Mouse (Mus musculus): Measurements from ENCODE around the gene A1bg. TPM values are rescaled to one million over a fixed set of nuclear protein-coding genes. Genes with fewer than 3 reads are reported as not detected.
A peak's percentile ranks its signal among the peaks of the same experiment; 100 is the strongest.

Gene A1bg
- total and polyA plus RNA-seq, 3 experiments, result not detected

DNA sequence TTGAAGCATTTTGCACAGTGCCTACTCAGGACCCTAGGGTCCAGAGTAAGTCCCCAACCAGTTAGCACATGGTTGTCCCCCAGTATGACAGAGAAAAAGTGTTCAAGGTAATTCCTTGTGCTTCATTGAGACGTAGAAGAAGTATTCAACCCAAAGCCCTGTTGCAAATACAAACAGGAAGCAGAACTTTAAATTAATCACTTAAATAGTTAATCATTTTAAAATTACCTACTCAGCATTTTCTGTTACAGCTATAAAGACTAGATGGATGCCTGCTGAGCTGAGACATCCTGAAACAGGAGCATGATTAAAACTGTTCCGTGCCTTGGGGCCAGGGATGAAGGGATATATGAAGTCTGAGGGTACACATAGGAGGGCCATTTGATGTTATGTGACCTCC lies 26.8 kb downstream of the A1bg start:
- dilution Hi-C loops (cut with MboI; ENCODE audit: extremely low pct_ligation_motif_present, extremely low pct_unique_long_range_greater_than_20kb, low sequenced_read_pairs) (no loop called here), in situ Hi-C loops (cut with MboI; ENCODE audit: low pct_ligation_motif_present, low pct_unique_long_range_greater_than_20kb, low sequenced_read_pairs) (no loop called here)
- Histone ChIP-seq H3K27ac (ENCODE audit: insufficient read depth, low read depth) (no peak overlapping the region), H3K79me2 (replicated peaks; ENCODE audit: control insufficient read depth, extremely low read depth, insufficient read depth, poor library complexity, severe bottlenecking) (no peaks in the 10 kb centered on the region), H3K9ac (ENCODE audit: insufficient read depth, low read depth) (no peak overlapping the region), H3K36me3 (replicated peaks in 1 of 2; ENCODE audit: control insufficient read depth in 1 of 2, insufficient read depth in 1 of 2, low read length in 1 of 2) (no peaks in the 10 kb centered on the region), H3K27me3 (replicated peaks) (no peaks in the 10 kb centered on the region), H3K4me3 (replicated peaks in 1 of 3; ENCODE audit: low read depth in 2 of 3, low read length in 2 of 3, poor library complexity in 1 of 3) (no peak overlapping the region), H3K4me1 (ENCODE audit: control insufficient read depth in 1 of 2, insufficient read depth in 2 of 2) (no peaks in the 10 kb centered on the region), H3K4me2 (ENCODE audit: insufficient read depth, low read depth, poor library complexity, severe bottlenecking) (no peak overlapping the region), H3K9me3 (replicated peaks; ENCODE audit: low read length) (no peaks in the 10 kb centered on the region)
- no peak for DNase-seq (ENCODE audit: extremely low read depth)
- TF ChIP-seq SMC3 (IDR thresholded peaks at IDR 0.05; ENCODE audit: low read depth, low read length) (no peak), MAFK (IDR thresholded peaks at IDR 0.05; ENCODE audit: insufficient replicate concordance, low read length) (peak; percentile 74)

DNA sequence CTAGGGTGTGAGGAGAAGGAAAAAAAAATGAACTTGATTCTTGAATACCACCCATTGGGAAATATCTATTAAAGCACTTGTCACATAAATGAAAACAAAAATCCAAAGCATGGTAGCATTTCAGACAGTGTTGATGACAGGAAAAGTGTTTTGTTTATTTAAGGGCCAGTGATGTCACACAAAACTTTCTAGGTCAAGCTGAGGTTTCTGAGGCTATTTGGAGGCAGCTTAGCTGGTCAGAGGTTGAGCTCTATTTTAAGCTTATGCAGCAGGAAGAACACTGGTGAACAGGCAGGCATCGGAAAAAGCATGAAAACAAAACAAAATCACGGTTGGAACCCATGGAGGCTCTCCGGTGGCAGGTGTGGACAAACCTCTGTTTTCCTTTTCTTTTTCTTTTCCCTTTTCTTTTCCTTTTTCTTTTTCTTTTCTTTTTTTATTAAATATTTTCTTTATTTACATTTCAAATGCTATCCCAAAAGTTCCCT lies 29.8 kb downstream of the A1bg start:
- no peaks in the 10 kb centered on the region for H3K36me3 ChIP-seq (replicated peaks in 1 of 2; ENCODE audit: control insufficient read depth in 1 of 2, insufficient read depth in 1 of 2, low read length in 1 of 2)
- no peak overlapping the region for H3K27ac ChIP-seq (ENCODE audit: insufficient read depth, low read depth)
- dilution Hi-C loops (cut with MboI; ENCODE audit: extremely low pct_ligation_motif_present, extremely low pct_unique_long_range_greater_than_20kb, low sequenced_read_pairs) (no loop called here), in situ Hi-C loops (cut with MboI; ENCODE audit: low pct_ligation_motif_present, low pct_unique_long_range_greater_than_20kb, low sequenced_read_pairs) (no loop called here)
- H3K9me3 ChIP-seq (replicated peaks; ENCODE audit: low read length), result no peaks in the 10 kb centered on the region
- no peak overlapping the region for H3K9ac ChIP-seq (ENCODE audit: insufficient read depth, low read depth)
- H3K79me2 ChIP-seq (replicated peaks; ENCODE audit: control insufficient read depth, extremely low read depth, insufficient read depth, poor library complexity, severe bottlenecking), result no peaks in the 10 kb centered on the region
- TF ChIP-seq MYC (IDR thresholded peaks at IDR 0.05; ENCODE audit: low read depth, low read length) (no peak), MEF2A (IDR thresholded peaks at IDR 0.05; ENCODE audit: borderline replicate concordance, low read depth, low read length) (no peak), POLR2A (IDR thresholded peaks at IDR 0.05; ENCODE audit: low read depth, low read length) (no peak), ETS1 (conservative IDR thresholded peaks at IDR 0.05; ENCODE audit: low read depth, low read length) (no peak), RCOR1 (conservative IDR thresholded peaks at IDR 0.05; ENCODE audit: low read depth, low read length) (no peak), USF1 (IDR thresholded peaks at IDR 0.05; ENCODE audit: low read depth, low read length) (no peak), SMC3 (IDR thresholded peaks at IDR 0.05; ENCODE audit: low read depth, low read length) (no peak)
- H3K4me2 ChIP-seq (ENCODE audit: insufficient read depth, low read depth, poor library complexity, severe bottlenecking), result no peak overlapping the region
- H3K27me3 ChIP-seq (replicated peaks), result no peaks in the 10 kb centered on the region
- no peak for DNase-seq (ENCODE audit: extremely low read depth)
- no peaks in the 10 kb centered on the region for H3K4me1 ChIP-seq (ENCODE audit: control insufficient read depth in 1 of 2, insufficient read depth in 2 of 2)
- no peak overlapping the region for H3K4me3 ChIP-seq (replicated peaks in 1 of 3; ENCODE audit: low read depth in 2 of 3, low read length in 2 of 3, poor library complexity in 1 of 3)

DNA sequence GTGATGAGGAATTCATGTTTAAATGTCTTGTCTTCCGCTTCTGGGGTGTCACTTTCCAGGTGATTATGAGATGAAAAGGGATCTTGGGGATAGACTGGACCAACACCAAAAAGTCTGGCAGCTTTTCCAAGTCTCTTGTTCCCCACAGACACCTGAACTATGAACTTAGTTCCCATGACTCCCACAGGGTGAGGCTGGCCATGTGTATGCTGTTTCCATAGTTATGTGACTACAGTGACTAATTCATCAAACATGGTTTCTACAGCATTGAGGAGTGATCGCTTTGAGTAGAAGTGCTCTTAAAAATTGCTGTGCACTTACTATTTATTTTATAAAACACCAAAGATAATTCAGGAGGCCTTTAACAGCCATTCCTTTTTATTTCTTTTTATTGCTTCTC lies 34.1 kb downstream of the A1bg start:
- Histone ChIP-seq H3K36me3 (replicated peaks in 1 of 2; ENCODE audit: control insufficient read depth in 1 of 2, insufficient read depth in 1 of 2, low read length in 1 of 2) (no peaks in the 10 kb centered on the region), H3K4me1 (ENCODE audit: control insufficient read depth in 1 of 2, insufficient read depth in 2 of 2) (no peaks in the 10 kb centered on the region), H3K27me3 (replicated peaks) (no peaks in the 10 kb centered on the region), H3K9ac (ENCODE audit: insufficient read depth, low read depth) (no peak overlapping the region), H3K79me2 (replicated peaks; ENCODE audit: control insufficient read depth, extremely low read depth, insufficient read depth, poor library complexity, severe bottlenecking) (no peaks in the 10 kb centered on the region), H3K4me3 (replicated peaks in 1 of 3; ENCODE audit: low read depth in 2 of 3, low read length in 2 of 3, poor library complexity in 1 of 3) (no peak overlapping the region), H3K4me2 (ENCODE audit: insufficient read depth, low read depth, poor library complexity, severe bottlenecking) (no peak overlapping the region), H3K27ac (ENCODE audit: insufficient read depth, low read depth) (no peak overlapping the region), H3K9me3 (replicated peaks; ENCODE audit: low read length) (no peaks in the 10 kb centered on the region)
- in situ Hi-C loops (cut with MboI; ENCODE audit: low pct_ligation_motif_present, low pct_unique_long_range_greater_than_20kb, low sequenced_read_pairs) (no loop called here), dilution Hi-C loops (cut with MboI; ENCODE audit: extremely low pct_ligation_motif_present, extremely low pct_unique_long_range_greater_than_20kb, low sequenced_read_pairs) (no loop called here)
- TF ChIP-seq NRF1 (IDR thresholded peaks at IDR 0.05; ENCODE audit: low read depth, low read length), result no peak
- no peak for TF ChIP-seq CHD1 (IDR thresholded peaks at IDR 0.05; ENCODE audit: low read depth, low read length)
- TF ChIP-seq NELFE (IDR thresholded peaks at IDR 0.05; ENCODE audit: low read depth, low read length), result no peak
- TF ChIP-seq MXI1 (IDR thresholded peaks at IDR 0.05; ENCODE audit: low read depth, low read length), result no peak
- TF ChIP-seq RAD21 (IDR thresholded peaks at IDR 0.05; ENCODE audit: low read depth, low read length), result no peak
- no peak for TF ChIP-seq POLR2AphosphoS2 (IDR thresholded peaks at IDR 0.05; ENCODE audit: low read depth, low read length)
- TF ChIP-seq TBP (conservative IDR thresholded peaks at IDR 0.05; ENCODE audit: low read depth, low read length), result no peak
- no peak for TF ChIP-seq GABPA (IDR thresholded peaks at IDR 0.05; ENCODE audit: insufficient replicate concordance, low read depth, low read length)
- no peak for TF ChIP-seq SIN3A (IDR thresholded peaks at IDR 0.05; ENCODE audit: low read length)
- TF ChIP-seq ETS1 (conservative IDR thresholded peaks at IDR 0.05; ENCODE audit: low read depth, low read length), result no peak
- no peak for TF ChIP-seq USF1 (IDR thresholded peaks at IDR 0.05; ENCODE audit: low read depth, low read length)
- TF ChIP-seq MAZ (IDR thresholded peaks at IDR 0.05; ENCODE audit: low read depth, low read length), result no peak
- no peak for TF ChIP-seq USF2 (conservative IDR thresholded peaks at IDR 0.05; ENCODE audit: low read depth, low read length)
- TF ChIP-seq ZC3H11A (IDR thresholded peaks at IDR 0.05; ENCODE audit: low read depth, low read length), result no peak
- no peak for TF ChIP-seq JUN (IDR thresholded peaks at IDR 0.05; ENCODE audit: insufficient read depth, low read depth, low read length)
- TF ChIP-seq MYC (IDR thresholded peaks at IDR 0.05; ENCODE audit: low read depth, low read length), result no peak
- DNase-seq (ENCODE audit: extremely low read depth), result no peak
